Mouse (Mus musculus): ENCODE measurements around the gene Pdlim1.
A peak's percentile ranks its signal among the peaks of the same experiment; 100 is the strongest.
"Not testable (repeated sequence)": the region's sequence is repeated elsewhere in the genome, so short reads cannot be mapped to it uniquely, and the experiment has no call there.

Pdlim1 gene

DNA sequence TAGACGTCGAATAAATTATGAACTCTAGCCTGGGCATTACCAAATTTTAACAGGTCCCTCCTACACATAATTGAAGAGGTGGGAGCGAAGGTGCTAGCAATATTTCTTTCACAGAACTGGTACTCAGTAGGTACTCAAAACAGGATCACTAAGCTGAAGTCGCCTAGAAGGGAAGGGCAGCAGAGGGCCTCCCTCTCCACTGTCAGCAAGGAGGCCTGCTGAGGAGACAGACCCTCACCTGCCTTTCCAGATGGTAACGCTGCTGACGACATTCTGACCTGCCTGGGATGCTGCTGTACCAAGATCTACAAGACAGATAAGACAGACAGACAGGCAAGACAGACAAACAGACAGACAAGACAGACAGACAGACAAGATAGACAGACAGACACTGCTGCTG is 31.3 kb downstream of the Pdlim1 start:
- DNase-seq (ENCODE audit: low read depth, low spot score): no peak
- H3K36me3 ChIP-seq (ENCODE audit: control insufficient read depth, insufficient read depth, low read length, poor library complexity, severe bottlenecking): peaks cover 1% of the 10 kb centered on the region
- no peaks in the 10 kb centered on the region for H3K27me3 ChIP-seq (ENCODE audit: control insufficient read depth, insufficient read depth, low read length, poor library complexity, severe bottlenecking)

DNA sequence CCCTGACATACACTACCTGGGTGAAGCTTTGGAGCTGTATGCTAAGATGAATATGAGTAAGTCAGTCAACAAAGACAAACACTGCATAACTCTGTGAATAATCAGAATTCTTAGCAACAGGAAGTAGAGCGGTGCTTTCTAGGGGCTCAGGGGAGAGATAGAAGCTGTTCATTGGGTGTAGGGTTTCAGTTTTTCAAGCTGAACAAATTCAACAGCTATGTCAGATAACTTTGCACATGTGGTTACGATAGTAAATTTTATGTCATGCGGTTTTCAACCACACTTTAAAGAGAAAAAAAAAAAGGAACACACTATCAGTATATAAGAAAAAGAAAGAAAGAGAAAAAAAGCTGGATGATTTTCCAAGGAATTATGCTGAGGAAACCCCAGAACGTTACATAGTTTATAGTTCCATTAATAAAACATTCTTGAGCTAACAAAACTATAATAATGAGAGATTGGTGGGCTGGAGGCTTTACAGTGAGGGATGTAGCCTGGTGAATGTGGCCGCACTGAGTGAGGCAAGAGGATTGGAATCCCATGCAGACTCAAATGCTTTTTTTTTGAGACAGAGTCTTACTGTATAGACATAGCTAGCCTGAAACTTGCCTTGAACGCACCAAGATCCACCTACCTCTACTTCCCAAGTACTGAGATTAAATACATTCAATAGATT is 33.3 kb downstream of the Pdlim1 start:
- H3K27me3 ChIP-seq (ENCODE audit: control insufficient read depth, insufficient read depth, low read length, poor library complexity, severe bottlenecking): no peaks in the 10 kb centered on the region
- peaks cover 1% of the 10 kb centered on the region for H3K36me3 ChIP-seq (ENCODE audit: control insufficient read depth, insufficient read depth, low read length, poor library complexity, severe bottlenecking)
- no peak for DNase-seq (ENCODE audit: low read depth, low spot score)

DNA sequence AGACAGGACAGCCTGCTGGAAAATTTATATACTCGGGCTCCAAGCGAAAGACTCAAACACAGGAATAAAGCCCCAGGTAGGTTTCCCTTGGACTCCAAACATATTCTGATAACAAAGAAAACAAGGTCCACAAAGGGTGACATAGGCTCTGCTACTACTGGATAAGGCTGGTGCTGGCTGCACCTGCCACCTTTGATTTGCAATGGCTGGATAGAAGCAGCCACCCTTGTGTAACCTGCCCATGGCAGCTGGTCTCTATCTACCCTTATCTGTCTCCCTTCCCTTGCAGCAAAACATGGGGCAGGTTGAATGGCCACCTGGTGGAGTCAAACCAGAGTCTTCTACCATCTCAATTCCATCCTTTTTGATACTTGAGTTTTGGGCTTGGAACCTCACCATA is 39.1 kb downstream of the Pdlim1 start:
- DNase-seq (ENCODE audit: low read depth, low spot score): no peak
- no peaks in the 10 kb centered on the region for H3K27me3 ChIP-seq (ENCODE audit: control insufficient read depth, insufficient read depth, low read length, poor library complexity, severe bottlenecking)

DNA sequence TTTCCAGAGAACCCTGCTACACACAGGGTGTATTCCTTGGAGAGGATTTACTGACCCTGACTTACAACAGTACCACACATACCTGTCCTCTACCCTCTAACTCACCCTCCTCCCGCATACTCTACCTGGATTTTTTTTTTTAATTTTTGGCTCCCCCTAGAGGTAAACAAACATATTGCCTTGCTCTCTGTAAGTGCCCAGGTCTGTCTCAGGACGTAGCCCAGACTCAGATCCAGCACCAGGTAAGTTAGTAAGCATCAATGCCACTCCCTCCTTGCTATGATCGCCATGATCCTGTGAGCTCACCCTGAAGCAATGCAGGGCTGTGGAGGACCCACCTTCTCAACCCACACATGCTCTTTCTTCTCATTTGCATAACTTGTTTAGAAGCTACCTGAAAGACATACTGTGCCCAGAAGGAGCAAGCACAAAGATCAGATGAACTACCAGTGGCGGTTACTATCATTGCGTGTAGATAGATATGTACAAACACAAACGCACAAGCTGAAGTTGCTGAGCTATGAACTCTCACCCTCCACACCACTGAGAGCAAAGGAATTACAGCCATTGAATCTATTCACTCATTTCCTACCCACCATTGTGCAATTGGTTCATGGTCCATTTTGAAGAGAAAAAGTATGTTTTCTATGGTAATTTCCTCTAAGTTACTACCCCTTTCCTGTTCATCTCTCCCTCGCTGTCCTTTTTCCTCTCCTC is 39.7 kb downstream of the Pdlim1 start:
- DNase-seq (ENCODE audit: low read depth, low spot score): peak; percentile 31
- 0 out of 2 replicates have a peak, but pooled peaks cover 2% of the 10 kb centered on the region for H3K36me3 ChIP-seq (ENCODE audit: control insufficient read depth, insufficient read depth, low read length, poor library complexity, severe bottlenecking)
- H3K27me3 ChIP-seq (ENCODE audit: control insufficient read depth, insufficient read depth, low read length, poor library complexity, severe bottlenecking): no peaks in the 10 kb centered on the region

More for the DNA sequence above, 39.1 kb downstream of the Pdlim1 start:
- H3K36me3 ChIP-seq (ENCODE audit: control insufficient read depth, insufficient read depth, low read length, poor library complexity, severe bottlenecking): 0 out of 2 replicates have a peak, but pooled peaks cover 2% of the 10 kb centered on the region

DNA sequence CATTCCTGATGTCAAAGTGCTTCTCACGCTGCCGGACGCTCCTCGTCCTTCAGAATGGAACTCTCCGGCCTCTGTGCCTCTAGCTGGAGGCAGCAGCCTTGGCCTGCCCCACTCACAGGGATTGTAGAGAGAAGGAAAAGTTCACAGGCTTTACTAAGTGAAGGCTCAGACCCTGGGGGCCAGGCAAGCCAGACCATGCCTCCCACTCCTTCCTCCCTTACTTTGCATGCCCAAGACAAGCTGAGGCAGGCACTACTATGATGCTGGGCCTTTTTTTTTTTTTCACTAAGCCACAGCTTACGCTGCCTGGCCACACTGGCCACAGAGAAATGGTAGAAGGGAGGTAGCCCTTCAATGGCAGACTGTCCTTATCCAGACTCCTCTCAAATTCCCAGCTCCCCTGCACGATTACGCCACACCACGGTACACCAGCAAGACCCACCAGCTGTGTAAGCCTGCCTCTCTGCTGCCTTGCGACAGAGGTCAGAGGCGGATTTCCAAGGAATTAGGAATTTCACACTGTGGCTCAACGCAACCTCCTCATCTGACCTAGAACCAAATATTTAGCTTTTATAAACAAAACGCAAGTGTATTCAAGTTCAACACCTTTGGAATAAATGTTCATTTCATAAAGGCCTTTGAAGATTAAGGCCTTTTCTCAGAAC is 40.4 kb downstream of the Pdlim1 start:
- Histone ChIP-seq H3K36me3 (ENCODE audit: control insufficient read depth, insufficient read depth, low read length, poor library complexity, severe bottlenecking) (0 out of 2 replicates have a peak, but pooled peaks cover 2% of the 10 kb centered on the region), H3K27me3 (ENCODE audit: control insufficient read depth, insufficient read depth, low read length, poor library complexity, severe bottlenecking) (no peaks in the 10 kb centered on the region)
- DNase-seq (ENCODE audit: low read depth, low spot score): no peak

DNA sequence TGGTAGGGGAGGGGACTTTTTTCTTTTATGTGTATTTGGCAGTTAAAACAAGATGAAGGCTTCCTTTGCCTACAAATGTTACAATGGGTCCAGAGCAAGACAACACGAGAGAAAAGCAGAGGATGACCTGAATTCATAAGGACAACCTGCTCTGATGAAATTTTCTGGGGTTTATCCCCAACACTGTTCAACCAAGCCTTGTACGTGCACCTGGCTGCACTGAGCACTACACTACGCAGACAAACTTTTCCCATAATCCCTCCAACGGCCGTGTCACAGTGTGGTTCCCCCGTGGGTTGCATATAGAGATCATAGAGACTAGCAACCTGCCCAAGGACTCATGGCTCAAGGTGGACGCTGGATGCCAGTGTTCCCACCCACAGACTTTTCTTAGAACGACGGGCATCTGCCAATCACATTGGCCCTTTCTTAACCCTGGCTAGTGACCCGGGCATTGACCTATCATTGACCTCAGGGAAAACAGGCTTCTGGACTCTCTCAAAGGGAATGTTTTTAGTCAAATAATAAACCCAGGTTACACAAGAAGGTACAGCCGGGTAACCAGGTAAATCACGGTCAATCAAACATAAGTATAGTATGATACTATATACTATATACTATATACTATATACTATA is 45.0 kb downstream of the Pdlim1 start:
- DNase-seq (ENCODE audit: low read depth, low spot score): no peak
- peaks cover 5% of the 10 kb centered on the region; the same call in 1 of the 2 replicates for H3K36me3 ChIP-seq (ENCODE audit: control insufficient read depth, insufficient read depth, low read length, poor library complexity, severe bottlenecking)
- no peaks in the 10 kb centered on the region for H3K27me3 ChIP-seq (ENCODE audit: control insufficient read depth, insufficient read depth, low read length, poor library complexity, severe bottlenecking)

DNA sequence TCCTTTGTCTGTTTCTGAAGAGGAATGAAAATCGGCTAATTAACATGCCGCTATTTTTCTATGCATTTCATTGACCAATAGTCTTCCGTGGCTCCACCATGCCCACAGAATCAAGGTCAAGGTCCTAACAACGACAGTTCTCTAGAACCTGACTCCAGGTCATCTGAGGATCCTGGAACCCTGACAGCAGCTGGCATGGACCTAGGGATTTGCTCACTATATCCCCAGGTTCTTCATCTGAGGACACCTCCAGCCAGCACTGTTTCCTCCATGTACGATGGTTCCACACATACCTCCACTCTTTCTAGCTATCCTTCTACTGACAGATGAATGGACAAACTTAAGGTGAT is 45.9 kb downstream of the Pdlim1 start:
- DNase-seq (ENCODE audit: low read depth, low spot score): no peak
- Histone ChIP-seq H3K27me3 (ENCODE audit: control insufficient read depth, insufficient read depth, low read length, poor library complexity, severe bottlenecking) (no peaks in the 10 kb centered on the region), H3K36me3 (ENCODE audit: control insufficient read depth, insufficient read depth, low read length, poor library complexity, severe bottlenecking) (peaks cover 5% of the 10 kb centered on the region; the same call in 1 of the 2 replicates)

DNA sequence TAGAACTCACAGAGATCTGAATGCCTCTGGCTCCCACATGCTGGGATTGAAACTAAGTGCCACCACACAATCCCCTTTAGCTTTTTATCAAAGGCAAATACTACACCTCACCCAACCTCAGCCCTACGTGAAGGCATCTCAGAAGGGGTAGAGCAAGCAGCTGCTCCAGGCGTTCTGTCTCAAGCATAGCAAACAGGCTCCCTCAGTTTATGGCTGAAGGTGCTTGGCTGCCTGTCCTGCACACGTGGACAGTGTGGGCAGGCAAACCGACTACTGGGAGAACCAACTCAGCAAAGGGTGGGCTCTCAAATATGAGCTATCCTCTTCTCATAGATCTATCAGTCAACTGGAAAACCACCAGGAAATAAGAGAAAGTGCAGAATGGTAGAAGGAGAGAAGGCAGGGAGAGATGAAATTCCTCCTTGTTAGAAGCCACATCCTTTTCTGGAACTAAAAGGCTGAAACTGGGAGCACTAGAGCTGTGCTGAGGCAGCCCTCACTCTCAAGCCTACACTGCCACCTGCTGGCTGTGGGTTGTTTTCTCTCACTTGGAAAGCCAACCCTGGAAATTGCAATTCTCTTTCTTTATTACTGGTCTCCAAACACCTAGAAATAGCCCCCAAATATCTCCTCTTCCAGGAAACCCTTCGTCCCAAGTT is 46.4 kb downstream of the Pdlim1 start:
- DNase-seq (ENCODE audit: low read depth, low spot score): peak; percentile 51
- Histone ChIP-seq H3K27me3 (ENCODE audit: control insufficient read depth, insufficient read depth, low read length, poor library complexity, severe bottlenecking) (no peaks in the 10 kb centered on the region), H3K36me3 (ENCODE audit: control insufficient read depth, insufficient read depth, low read length, poor library complexity, severe bottlenecking) (peaks cover 5% of the 10 kb centered on the region; the same call in 1 of the 2 replicates)

DNA sequence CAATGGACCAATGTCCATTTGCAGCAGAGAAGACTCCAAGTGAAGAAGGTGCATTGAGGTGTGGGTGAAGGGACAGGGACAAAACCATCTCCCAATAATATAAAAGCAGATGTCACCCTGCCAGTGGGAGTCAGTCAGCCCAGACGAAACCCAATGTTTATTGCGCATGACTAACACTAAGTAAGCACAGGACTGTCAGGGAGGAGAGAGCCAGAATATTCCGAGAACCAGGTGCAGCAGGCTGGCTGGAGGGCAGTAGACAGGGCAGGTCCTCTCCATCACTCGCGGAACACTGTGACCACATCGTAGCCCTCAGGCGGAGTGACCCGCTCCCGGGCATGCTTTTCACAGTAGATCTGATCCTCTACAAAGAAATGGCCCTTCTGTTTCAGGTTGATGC is 49.3 kb downstream of the Pdlim1 start:
- not testable (repeated sequence) for DNase-seq (ENCODE audit: low read depth, low spot score); H3K27me3 ChIP-seq (ENCODE audit: control insufficient read depth, insufficient read depth, low read length, poor library complexity, severe bottlenecking); H3K36me3 ChIP-seq (ENCODE audit: control insufficient read depth, insufficient read depth, low read length, poor library complexity, severe bottlenecking)

DNA sequence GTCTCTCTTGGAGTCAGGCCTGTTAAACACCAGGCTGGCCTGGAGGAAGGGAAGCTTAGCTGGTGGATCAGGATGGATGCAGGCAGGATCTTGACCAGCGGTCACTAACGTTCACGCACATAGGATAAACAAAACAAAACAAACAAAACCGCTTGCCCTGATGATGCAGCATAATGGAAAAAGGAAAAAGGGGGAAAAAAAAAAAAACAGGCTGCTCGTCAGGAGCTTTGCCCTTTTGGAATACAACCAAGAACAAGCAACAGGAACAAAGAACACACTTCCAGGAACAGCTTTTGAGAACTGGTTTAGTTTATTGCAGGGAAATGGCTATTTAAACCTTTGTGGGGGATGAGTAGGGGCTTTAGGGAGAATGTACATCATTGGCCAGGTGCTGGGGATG is 50.8 kb downstream of the Pdlim1 start:
- DNase-seq (ENCODE audit: low read depth, low spot score): no peak
- Histone ChIP-seq H3K36me3 (ENCODE audit: control insufficient read depth, insufficient read depth, low read length, poor library complexity, severe bottlenecking) (peaks cover 2% of the 10 kb centered on the region; the same call in 1 of the 2 replicates), H3K27me3 (ENCODE audit: control insufficient read depth, insufficient read depth, low read length, poor library complexity, severe bottlenecking) (no peaks in the 10 kb centered on the region)

DNA sequence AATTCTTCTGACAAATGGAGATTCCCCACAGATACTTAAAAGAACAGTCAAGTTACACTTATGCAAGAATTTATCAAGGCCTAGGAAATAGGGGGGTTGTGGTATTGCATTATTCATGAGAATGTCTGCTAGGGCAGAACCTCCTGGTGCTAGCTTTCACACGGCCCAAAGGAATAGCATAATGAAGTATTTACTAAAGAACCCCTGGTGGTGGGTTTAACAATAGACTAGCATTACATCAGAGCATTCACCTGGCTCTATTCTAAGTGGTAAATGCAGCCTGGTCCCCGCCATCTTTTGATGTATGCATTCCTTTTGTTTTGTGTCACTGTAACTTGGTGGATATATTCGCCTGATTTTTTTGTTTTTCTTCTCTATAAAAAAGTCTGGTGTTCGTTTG is 68.7 kb downstream of the Pdlim1 start:
- not testable (repeated sequence) for DNase-seq (ENCODE audit: low read depth, low spot score); H3K36me3 ChIP-seq (ENCODE audit: control insufficient read depth, insufficient read depth, low read length, poor library complexity, severe bottlenecking); H3K27me3 ChIP-seq (ENCODE audit: control insufficient read depth, insufficient read depth, low read length, poor library complexity, severe bottlenecking)

DNA sequence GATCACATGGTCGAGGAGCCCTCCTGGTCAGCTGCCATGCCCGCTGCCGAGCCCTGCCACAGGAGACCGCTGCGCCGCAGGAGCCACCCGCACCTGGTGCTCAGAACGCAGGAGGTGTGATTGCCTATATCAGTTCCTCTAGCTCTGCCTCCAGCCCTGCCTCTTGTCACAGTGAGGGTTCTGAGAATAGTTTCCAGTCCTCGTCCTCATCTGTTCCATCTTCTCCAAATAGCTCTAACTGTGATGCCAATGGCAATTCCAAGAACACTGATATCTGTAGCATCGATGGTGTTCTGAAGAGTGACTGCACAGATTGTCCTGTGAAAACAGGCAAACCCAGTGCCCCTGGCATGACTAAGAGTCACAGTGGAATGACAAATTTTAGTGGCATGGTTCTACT is 81.0 kb downstream of the Pdlim1 start:
- no peaks in the 10 kb centered on the region for H3K36me3 ChIP-seq (ENCODE audit: control insufficient read depth, insufficient read depth, low read length, poor library complexity, severe bottlenecking)

DNA sequence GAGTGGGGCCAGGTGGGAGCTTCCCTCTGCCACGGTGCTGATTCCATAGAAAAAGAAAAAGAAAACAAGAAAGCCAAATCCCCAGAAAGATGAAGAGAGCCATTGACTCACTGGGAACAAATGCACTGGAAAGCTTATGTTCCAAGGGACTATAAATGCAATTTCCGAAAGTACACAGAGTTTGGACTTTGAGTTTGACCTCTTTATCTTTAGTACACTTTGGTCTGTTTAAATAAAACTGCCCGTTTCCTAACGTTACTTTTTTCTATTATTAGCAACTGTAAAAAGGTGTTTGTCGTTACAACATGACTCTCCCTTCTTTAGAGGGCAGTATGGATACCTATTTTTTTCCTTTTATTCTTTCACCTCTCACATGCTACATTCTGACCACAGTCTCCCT is 84.5 kb downstream of the Pdlim1 start, which contains the start of gene Cyp2c70:
Gene Cyp2c70 (minus strand): TSS at position 174 of the 400 bp plus-strand sequence.
- no peak for DNase-seq (ENCODE audit: low read depth, low spot score)
- Histone ChIP-seq H3K36me3 (ENCODE audit: control insufficient read depth, insufficient read depth, low read length, poor library complexity, severe bottlenecking) (no peaks in the 10 kb centered on the region), H3K27me3 (ENCODE audit: control insufficient read depth, insufficient read depth, low read length, poor library complexity, severe bottlenecking) (no peaks in the 10 kb centered on the region)

More for the DNA sequence above, 81.0 kb downstream of the Pdlim1 start:
- no peaks in the 10 kb centered on the region for H3K27me3 ChIP-seq (ENCODE audit: control insufficient read depth, insufficient read depth, low read length, poor library complexity, severe bottlenecking)
- no peak for DNase-seq (ENCODE audit: low read depth, low spot score)

DNA sequence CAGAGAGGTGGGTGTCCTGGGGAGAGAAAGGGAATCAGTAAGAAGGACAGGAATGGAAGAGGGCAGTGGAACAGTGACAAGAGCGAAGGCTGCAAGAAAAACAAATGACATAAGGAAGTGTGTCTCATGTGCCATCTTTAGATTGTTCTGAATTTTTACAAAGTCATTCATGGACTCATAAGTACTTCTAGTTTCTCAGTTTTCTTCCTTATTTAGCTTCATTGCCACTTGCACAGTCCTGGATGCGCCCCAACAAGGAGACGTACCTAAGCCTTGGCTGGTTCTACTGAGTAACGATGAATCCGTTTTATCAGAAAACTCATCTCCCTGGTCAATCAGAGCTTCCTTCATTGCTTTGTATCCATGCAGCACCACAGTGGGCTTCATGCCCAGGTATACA is 88.0 kb downstream of the Pdlim1 start:
- H3K27me3 ChIP-seq (ENCODE audit: control insufficient read depth, insufficient read depth, low read length, poor library complexity, severe bottlenecking): no peaks in the 10 kb centered on the region
- H3K36me3 ChIP-seq (ENCODE audit: control insufficient read depth, insufficient read depth, low read length, poor library complexity, severe bottlenecking): no peaks in the 10 kb centered on the region
- DNase-seq (ENCODE audit: low read depth, low spot score): no peak
